Mouse (Mus musculus): Measurements from ENCODE around the gene Kntc1. TPM values are rescaled to one million over a fixed set of nuclear protein-coding genes. Genes with fewer than 3 reads are reported as not detected.

The Kntc1 gene
- polyA plus RNA-seq, 1 experiment from 2014 or later = 18.2 TPM

GRCm38 (mm10) chr5:123808541-123808940, 59.0 kb downstream of the Kntc1 start:
- DNase-seq (ENCODE audit: low spot score) = no peak

- DNase-seq (ENCODE audit: low spot score) = no peak
Measured at GRCm38 (mm10) chr5:123809156-123809555, 59.6 kb downstream of the Kntc1 start.

GRCm38 (mm10) chr5:123816891-123817290, 67.4 kb downstream of the Kntc1 start:
- DNase-seq (ENCODE audit: low spot score) = no peak

- DNase-seq (ENCODE audit: low spot score) = no peak
Measured at GRCm38 (mm10) chr5:123818941-123819577, 69.5 kb downstream of the Kntc1 start.

- peak; percentile 4 for DNase-seq (ENCODE audit: low spot score)
Measured at GRCm38 (mm10) chr5:123820501-123821263, 71.2 kb downstream of the Kntc1 start.

DNA sequence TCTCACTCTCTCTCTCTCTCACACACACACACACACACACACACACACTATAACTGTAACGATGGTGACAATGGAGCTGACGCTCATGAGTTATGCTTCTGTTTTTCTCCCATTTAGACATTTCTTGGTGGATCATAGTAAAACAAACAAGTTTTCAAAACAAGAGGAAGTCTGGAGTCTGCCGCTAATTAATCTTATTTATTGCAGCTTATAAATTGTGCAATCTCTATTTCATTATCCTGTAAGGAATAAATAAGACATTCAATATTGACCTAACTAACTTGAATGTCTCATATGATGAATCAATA, 71.7 kb downstream of the Kntc1 start:
- no peak for DNase-seq (ENCODE audit: low spot score)

- no peak for DNase-seq (ENCODE audit: low spot score)
Measured at GRCm38 (mm10) chr5:123822706-123823105, 73.2 kb downstream of the Kntc1 start.

GRCm38 (mm10) chr5:123827659-123828091, 78.2 kb downstream of the Kntc1 start:
- DNase-seq (ENCODE audit: low spot score) = no peak

GRCm38 (mm10) chr5:123832309-123832708, 82.8 kb downstream of the Kntc1 start:
- no peak for DNase-seq (ENCODE audit: low spot score)

GRCm38 (mm10) chr5:123834836-123835235, 85.3 kb downstream of the Kntc1 start:
- no peak for DNase-seq (ENCODE audit: low spot score)

DNA sequence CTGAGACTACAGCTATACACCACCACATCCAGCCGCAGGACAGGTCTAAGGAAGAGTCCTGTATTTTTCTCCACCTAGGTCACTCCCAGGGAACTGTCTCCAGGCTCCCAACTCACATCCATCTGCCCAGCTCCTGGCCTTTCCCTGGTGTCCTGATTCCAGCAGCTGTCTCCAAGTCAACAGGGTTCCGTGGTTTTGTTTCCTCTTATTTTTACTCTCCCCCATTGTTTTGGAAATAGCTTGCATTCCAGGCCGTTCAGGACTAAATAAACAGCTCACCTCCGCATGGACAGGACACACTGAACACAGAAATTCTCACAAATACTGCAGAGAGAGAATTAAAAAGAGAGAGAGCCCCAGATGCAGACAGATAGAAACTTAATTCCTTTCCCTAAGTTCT, 87.9 kb downstream of the Kntc1 start:
- no peak for DNase-seq (ENCODE audit: low spot score)

- no peak for DNase-seq (ENCODE audit: low spot score)
Measured at GRCm38 (mm10) chr5:123842221-123842934, 92.9 kb downstream of the Kntc1 start.

DNA sequence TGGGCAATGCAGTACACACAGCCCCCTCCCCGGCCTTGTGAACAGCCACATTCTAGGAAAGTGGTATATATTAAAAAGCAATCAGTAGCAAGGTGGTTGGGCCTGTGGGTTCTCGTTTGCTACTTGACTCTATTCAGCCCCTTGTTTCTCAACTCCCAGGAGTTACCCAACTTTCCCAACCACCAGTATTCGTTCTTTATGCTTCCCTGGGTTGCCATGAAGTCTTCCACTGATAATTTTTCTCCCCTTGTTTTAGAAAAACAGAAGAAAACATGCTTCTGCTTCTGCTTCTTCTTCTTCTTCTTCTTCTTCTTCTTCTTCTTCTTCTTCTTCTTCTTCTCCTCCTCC, 93.4 kb downstream of the Kntc1 start:
- no peak for DNase-seq (ENCODE audit: low spot score)

DNA sequence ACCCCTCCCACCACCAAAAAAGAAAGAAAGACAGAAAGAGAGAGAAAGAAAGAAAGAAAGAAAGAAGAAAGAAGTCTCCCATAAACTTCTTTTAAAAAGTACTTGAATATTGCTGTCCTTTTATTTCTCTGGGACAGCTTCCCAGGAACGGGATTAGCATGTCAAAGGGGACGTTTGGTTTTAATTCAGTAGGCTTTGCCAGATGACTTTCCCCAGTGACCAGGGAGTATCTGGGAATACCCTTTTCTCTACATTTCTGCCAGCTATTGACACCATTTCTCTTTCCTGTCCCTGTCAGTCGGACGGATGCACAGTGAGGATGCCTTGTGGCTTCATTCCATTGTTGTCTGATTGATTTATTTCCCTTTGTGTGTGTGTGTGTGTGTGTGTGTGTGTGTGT, 94.3 kb downstream of the Kntc1 start:
- DNase-seq (ENCODE audit: low spot score) = no peak

GRCm38 (mm10) chr5:123844316-123844715, 94.8 kb downstream of the Kntc1 start:
- DNase-seq (ENCODE audit: low spot score) = no peak

- DNase-seq (ENCODE audit: low spot score) = peak; percentile 65
Measured at GRCm38 (mm10) chr5:123851398-123851797, 101.9 kb downstream of the Kntc1 start.

DNA sequence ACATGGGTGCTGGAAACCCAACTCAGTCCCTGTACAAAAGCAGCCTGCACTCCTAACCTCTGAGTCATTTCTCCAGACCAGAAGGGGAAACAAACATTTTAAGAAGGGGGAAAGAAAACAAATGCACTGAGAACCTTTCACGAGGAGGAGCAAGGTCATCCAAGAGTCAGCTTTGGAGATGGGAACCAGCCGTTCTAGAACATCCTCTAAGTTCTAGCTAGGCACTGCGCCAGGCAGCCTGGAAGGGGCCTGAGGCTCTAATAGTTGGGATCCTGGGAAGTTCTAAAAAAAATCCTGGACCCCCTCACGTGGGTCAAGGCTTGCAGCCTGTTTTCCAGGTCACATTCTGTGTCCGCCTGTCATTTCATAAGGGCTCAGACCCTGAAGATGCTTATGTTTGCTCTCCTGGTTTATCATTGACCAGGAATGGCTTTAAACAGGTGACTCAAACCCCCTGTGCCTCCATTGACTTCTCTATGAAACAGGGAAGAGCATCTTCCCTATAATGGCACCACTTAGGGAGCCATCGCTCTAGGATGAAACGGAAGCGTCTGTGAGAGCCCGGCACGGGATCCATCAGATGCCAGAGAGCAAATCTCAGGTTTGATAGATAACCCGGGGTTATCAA, 104.5 kb downstream of the Kntc1 start:
- no peak for DNase-seq (ENCODE audit: low spot score)

- no peak for DNase-seq (ENCODE audit: low spot score)
Measured at GRCm38 (mm10) chr5:123854511-123854910, 105.0 kb downstream of the Kntc1 start.

- no peak for DNase-seq (ENCODE audit: low spot score)
Measured at GRCm38 (mm10) chr5:123858798-123859197, 109.3 kb downstream of the Kntc1 start.

GRCm38 (mm10) chr5:123862374-123863350, 113.1 kb downstream of the Kntc1 start:
- DNase-seq (ENCODE audit: low spot score) = no peak

GRCm38 (mm10) chr5:123863934-123864333, 114.4 kb downstream of the Kntc1 start:
- DNase-seq (ENCODE audit: low spot score) = no peak

Data from thymus, postnatal 0 days (tissue).